Mouse (Mus musculus) CD4-positive, CD25-positive, alpha-beta regulatory T cell, adult 4 months (primary cell): ENCODE data around the gene Aldh16a1. TPM values are rescaled to one million over a fixed set of nuclear protein-coding genes. Genes with fewer than 3 reads are reported as not detected.
"Not testable (repeated sequence)": the region's sequence is repeated elsewhere in the genome, so short reads cannot be mapped to it uniquely, and the experiment has no call there.

ENCODE experiments used
- ATAC-seq: one replicate; pipeline ENCODE4 v1.8.0; 2017
- polyA plus RNA-seq, 2 experiments: library from polyadenylated mRNA; unstranded; fragments of 100-300 nt; shearing (Covaris generic); gene quantifications; one replicate each; pipeline ENCODE4 v1.2.1; 2017

The Aldh16a1 gene
- polyA plus RNA-seq, 2 experiments from 2014 or later, result 16.5 to 27.2 TPM

DNA sequence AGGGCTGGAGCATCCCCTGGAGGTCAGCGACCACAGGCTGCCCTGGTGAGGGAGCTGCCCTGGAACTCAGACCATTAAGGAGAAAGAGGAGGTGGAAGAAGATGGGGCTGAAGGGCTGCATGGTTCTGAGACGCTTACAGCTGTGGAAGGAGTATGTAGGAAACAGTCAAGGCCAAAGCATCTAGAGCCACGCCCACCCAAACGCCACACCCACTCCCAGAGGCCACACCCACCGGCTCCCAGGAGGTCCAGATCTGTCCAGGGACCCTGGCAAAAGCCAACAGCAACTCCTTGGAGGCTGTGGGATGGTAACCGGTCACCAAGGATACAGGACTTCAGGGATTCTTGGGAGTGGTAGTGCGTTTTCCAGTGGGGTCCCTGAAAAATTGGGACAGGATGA is 24.2 kb upstream of the Aldh16a1 start:
- no peak for ATAC-seq

DNA sequence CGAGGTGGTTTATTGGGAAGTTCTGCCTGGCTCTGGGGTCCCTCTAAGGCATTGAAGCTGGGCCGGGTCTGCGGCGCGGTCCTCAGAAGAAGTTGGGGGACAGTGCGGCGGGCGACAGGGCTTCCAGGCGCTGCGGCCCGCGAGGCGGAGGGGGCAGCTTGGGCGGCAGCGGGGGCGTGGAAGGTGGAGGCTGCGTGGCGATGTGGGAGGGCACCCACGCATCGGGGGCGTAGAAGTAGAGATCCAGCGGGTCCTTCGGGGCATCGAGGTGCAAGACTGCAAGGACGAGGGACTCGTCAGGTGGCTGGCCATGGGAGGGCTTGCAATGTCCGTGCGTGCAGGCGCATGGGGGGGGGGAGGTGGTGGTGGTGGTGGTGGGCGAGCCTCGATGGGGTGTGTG is 22.0 kb upstream of the Aldh16a1 start:
- no peak for ATAC-seq

GRCm38 (mm10) chr7:45175929-45176328 is 21.5 kb upstream of the Aldh16a1 start:
- ATAC-seq, result no peak

DNA sequence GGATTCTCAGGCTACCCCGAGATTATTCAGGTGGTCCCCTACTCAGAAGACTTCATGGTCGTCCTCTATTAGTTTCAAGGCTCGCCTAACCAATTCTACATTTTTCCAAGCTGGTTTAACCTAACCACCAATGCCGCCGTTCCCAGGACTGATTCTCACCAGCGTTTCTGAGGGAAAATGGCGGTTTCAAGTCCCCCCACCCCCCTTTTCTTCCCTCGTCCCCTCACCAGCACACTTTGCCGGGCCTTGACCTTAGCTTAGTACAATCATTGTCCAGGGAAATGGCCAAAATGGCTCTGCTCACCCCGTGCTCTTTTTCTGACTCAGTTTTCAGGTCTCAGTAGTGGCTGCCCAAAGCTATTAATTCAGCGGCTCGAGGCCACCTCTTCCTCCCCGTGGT is 21.0 kb upstream of the Aldh16a1 start:
- no peak for ATAC-seq

DNA sequence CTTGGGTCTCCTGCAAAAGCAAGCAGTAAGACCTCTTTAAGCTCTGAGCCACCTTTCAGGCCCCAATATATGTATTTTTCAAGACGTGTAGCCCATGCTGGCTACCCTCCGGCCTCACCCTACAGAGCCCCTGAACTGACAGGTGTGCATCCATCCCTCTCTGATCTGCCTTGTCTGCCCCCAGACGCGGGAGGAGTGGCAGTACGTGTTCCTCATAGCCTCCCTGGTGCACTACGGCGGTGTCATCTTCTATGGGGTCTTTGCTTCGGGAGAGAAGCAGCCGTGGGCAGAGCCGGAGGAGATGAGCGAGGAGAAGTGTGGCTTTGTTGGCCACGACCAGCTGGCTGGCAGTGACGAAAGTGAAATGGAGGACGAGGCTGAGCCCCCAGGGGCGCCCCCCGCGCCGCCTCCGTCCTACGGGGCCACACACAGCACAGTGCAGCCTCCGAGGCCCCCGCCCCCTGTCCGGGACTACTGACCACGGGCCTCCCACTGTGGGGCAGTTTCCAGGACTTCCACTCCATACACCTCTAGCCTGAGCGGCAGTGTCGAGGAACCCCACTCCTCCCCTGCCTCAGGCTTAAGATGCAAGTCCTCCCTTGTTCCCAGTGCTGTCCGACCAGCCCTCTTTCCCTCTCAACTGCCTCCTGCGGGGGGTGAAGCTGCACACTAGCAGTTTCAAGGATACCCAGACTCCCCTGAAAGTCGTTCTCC is 20.3 kb upstream of the Aldh16a1 start:
- ATAC-seq, result no peak

- not testable (repeated sequence) for ATAC-seq
These were observed 19.4 kb upstream of the Aldh16a1 start for GRCm38 (mm10) chr7:45173772-45174171.

DNA sequence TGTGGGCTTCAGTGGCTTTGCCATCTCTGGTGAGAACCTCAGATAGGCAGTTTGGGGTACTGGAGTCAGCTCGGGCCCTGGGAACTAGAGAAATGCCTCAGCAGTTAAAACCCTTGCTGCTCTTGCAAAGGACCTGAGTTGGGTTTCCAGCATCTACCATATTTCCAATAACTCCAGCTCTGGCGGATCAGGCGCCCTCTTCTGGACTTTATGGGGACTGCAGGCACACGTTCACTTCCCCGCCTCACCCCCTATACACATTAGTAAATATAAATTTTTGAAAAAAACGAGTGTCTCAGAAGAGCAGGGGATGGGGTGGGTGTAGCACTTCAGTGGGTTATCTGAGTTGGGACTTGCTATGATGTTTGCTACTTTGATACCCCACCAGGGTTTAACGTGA is 18.6 kb upstream of the Aldh16a1 start:
- no peak for ATAC-seq

GRCm38 (mm10) chr7:45169495-45169894 is 15.1 kb upstream of the Aldh16a1 start:
- no peak for ATAC-seq

DNA sequence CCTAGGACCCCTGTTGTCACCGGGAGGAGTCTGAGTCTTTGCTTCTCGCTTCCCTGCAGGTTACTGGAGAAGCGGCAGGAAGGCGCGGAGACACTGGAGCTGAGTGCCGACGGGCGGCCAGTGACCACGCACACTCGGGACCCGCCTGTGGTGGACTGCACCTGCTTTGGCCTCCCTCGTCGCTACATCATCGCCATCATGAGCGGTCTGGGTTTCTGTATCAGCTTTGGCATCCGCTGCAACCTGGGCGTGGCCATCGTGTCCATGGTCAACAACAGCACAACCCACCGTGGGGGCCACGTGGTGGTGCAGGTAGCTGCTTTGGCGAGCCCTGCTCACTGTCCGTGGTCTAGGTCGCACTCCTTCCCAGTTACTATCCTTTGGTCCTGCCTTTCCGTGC is 14.3 kb upstream of the Aldh16a1 start:
- ATAC-seq, result no peak

- no peak for ATAC-seq
These were observed 13.5 kb upstream of the Aldh16a1 start for GRCm38 (mm10) chr7:45167761-45168445.

GRCm38 (mm10) chr7:45166950-45167401 is 12.6 kb upstream of the Aldh16a1 start:
- no peak for ATAC-seq

DNA sequence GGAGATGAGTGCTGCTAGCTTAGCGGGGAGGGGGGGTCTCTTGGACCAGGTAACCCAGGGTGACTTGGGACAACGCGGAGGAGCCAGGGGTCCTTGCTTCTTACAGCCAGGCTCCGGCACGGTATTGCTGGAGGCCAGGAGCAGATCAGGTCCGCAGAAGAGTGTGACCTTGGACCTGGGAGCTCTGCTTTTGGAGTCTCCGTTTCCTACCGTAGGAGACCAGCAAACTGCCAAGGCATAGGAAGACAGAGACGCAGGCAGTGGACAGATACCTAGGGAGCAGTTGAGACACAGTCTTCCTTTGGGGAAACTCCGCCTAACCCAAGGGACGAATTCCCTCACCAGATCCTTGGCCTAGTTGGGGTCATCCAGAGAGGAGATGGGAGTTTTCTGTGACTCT is 11.3 kb upstream of the Aldh16a1 start:
- no peak for ATAC-seq

DNA sequence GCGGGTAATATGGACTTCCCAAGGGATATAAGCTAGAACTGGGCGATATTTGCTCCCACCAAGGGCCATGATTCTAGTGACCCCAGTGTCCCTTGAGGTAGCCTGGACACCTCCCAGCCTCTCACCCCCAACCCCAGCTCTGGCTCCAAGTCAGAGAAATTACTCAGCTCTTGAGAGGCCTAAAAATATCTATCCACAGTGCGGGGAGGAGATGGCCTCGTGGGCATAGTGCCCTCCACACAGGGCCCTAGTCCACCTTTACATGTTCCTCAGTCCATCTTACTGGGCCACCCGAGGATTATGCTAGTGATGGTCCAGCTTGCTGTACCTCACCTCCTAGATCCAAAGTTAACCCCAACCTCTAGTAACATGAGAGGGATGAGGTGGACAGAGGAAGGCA is 10.4 kb upstream of the Aldh16a1 start:
- ATAC-seq, result no peak

DNA sequence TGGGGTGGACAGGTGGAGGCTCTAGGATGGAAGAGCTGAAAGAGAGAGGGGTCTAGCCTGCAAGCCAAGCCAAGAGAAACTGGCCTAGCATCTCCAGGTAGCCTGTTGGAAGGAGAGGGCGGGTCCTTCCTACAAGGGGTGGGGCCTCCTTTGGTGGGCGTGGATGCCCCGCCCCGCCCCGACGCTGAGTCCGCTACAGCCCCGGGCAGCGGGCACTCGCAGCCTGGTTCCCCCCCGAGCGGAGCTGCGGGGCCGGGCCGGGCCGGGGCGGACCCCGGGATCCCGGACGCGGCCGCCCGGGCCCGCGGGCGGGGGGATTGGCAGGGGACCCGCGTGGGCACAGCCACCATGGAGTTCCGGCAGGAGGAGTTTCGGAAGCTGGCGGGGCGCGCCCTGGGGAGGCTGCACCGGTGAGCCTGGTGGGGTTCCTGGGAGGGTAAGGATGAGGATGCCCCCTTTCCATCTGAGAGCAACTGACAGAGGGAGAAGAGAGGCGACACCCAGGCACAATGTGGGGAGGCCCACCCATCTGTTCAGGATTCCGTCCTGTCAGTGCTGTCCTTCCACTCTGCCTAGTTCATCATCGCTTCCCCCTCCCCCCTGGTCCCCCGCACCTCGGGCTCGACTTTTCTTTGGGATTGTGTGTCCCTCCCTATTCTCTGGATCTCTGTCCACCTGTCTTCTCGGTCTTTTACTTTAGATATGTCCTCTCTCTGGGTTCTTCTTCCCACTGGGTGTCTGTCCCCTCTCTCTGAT is 9.5 kb upstream of the Aldh16a1 start, which contains the start of gene Slc17a7:
Gene Slc17a7, plus strand, starts transcription at position 215 of the 756 bp plus-strand sequence.
- ATAC-seq, result no peak

GRCm38 (mm10) chr7:45162996-45163615 is 8.7 kb upstream of the Aldh16a1 start:
- no peak for ATAC-seq

- no peak for ATAC-seq
These were observed 8.2 kb upstream of the Aldh16a1 start for GRCm38 (mm10) chr7:45162551-45162950.

- peak; percentile 97 for ATAC-seq
These were observed 7.5 kb upstream of the Aldh16a1 start for GRCm38 (mm10) chr7:45161612-45162473.

DNA sequence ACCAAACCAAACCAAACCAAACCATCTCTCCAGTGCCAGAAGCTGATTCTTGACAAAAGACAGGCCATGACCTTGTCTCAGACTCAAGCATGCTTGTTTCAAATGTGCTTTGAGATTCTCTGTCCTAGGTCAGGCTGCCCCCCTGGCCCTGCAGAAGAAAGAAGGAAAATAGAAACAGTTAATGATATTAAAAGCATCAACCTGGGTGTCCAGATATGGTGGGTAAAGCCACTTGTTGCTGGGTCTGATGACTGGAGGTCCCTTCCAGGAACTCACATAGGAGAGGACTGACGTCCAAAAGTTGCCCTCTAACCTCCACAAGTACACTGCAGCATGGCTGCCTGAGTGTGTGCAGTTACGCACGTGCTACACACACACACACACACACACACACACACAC is 6.5 kb upstream of the Aldh16a1 start:
- ATAC-seq, result no peak

DNA sequence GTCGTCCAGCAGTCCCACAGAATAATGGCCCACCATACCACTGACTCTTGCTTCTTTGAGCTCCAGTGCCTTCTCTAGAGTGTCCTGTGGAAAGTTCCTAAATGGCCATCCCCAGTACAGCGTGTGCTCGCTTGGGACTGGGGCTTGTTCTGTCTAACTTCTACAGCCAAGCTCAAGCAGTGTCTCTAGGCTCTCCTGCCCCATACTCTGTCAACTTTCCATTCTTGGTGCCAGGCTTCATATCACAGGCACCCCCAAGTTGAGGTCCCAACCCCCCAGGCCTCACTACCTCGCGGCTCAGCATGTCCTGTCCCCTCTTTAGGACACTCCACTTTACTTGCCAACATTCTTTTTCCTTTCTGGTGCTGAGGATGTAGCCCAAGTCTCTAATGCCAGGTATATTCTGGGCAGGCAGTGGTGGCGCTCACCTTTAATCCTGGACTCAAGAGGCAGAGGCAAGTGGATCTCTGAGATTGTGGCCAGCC is 6.0 kb upstream of the Aldh16a1 start:
- ATAC-seq, result no peak

DNA sequence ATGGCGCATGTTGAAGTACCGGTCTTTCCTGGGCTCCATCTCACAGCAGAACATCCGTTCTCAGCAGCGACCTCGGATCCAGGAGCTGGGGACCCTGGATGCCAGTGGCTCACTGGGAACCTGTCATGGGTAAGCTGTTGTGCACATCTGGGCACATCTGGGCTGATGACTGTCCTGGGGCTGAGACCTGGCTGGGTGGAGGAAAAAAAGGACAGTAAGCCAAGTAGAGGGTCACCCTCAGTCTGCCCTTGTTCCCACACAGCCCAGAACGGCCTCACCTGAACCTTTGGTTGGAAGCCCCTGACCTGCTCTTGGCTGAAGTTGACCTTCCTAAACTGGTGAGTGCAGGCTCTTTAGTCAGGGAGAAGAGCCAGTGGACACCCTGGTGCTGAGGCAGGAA is 4.6 kb upstream of the Aldh16a1 start:
- no peak for ATAC-seq

GRCm38 (mm10) chr7:45157459-45157858 is 3.1 kb upstream of the Aldh16a1 start:
- no peak for ATAC-seq

DNA sequence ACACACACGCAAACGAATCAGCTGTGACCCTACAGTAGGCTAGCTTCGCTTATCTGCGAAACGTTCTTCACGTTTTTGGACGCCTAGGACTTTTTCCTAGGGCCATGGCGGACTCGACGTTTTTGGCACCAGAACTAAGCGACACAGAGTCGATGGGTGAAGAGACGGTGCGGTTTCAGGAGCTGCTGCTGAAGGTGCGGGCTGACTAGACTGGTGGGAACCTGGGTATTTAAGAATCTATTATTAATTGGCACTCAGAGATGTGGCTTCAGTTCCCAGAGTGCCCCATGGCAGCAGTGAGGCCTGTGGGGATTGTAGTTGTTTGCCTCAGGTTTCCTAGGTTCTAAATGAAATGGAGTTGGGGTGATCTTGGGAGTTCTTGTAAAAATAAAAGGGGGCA is 1.8 kb upstream of the Aldh16a1 start:
- ATAC-seq, result no peak
